Mouse (Mus musculus): ENCODE results near the gene Prdx1.

DNA sequence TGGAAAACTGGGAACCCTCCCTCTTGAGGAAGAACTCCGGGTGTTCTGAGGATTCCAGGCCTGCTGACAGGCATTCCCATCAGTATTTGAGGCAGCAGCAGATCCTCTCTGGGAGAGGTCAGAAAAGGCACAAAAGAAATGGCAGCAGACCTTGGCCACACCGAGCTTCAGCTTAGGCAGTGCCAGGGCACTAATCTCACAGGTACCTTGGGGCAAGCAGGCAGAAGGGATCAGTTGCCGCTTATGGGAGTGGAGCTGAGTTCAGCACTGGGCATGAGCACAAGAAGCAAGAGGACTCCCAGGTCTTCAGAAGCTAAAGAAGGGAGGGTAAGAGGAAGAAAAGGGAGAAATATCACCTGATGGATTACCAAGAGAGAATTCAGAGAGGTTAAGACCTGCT lies 27.4 kb upstream of the Prdx1 start:
- TF ChIP-seq CTCF (IDR thresholded peaks at IDR 0.05; ENCODE audit: low read depth, low read length) (no peak), POLR2A (IDR thresholded peaks at IDR 0.05; ENCODE audit: extremely low read depth, insufficient read depth, low read length) (no peak)
